Mouse (Mus musculus) frontal cortex, postnatal 25 days (tissue): Measurements from ENCODE around the gene Senp3.
A peak's percentile ranks its signal among the peaks of the same experiment; 100 is the strongest.
"Not testable (repeated sequence)": the region's sequence is repeated elsewhere in the genome, so short reads cannot be mapped to it uniquely, and the experiment has no call there.

Experiments
- DNase-seq, 2 experiments: peaks; one replicate each; pipeline ENCODE4 v3.0.0; 2022; ENCODE audit warnings: low spot score in 2 of 2

Gene Senp3

GRCm38 (mm10) chr11:69654760-69655159 is 27.1 kb downstream of the Senp3 start:
- no peak for DNase-seq

DNA sequence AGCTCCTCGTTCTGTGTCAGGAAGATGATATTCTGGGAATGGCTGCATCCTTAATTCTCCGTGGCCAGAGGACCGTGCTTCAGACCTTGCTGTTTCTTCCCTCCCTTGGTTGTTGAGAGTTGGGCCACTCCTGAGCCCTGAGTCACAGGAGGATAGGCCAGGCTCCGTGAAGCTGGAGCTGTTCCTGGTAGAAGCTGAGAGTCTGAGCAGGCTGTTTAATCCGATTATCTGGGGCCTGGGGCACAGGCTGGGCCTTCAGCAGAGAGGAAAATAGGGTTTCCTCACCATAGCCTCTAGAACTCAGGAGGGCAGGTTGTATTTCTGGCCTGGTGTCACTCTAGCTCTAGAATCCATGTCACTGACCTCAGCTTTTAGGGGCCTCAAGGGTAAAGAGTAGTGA is 28.5 kb downstream of the Senp3 start:
- no peak for DNase-seq

- DNase-seq = no peak
These were observed 36.0 kb downstream of the Senp3 start for GRCm38 (mm10) chr11:69645860-69646259.

GRCm38 (mm10) chr11:69635471-69635870 is 46.4 kb downstream of the Senp3 start:
- DNase-seq = no peak

- peak in 1 of 2 experiments; percentile 12 for DNase-seq
These were observed 48.6 kb downstream of the Senp3 start for GRCm38 (mm10) chr11:69633128-69633866.

- peak; percentile 99 to 100 for DNase-seq
These were observed 49.4 kb downstream of the Senp3 start, which contains the start of gene Fxr2 for GRCm38 (mm10) chr11:69632284-69633089. Gene Fxr2, plus strand, starts transcription at chr11:69632990.

GRCm38 (mm10) chr11:69629802-69630201 is 52.1 kb downstream of the Senp3 start:
- no peak for DNase-seq

DNA sequence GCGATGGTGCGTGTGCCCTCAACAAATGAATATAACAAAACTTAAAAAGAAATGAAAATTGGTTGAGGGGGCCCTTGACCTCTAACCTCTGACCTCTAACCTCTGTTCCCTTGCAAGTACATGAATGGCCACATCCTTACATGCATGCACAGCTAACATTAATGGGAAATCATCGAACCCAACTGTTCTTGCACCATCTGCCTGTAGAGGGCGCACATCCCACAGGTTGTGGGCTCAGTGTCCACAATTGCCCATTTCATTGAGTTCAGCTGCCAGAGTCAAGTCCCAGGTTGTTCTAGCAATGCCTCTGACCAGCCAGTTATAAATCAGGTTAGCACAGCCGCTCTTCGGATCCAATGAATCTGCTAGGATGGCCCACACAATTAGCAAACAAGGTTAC is 53.6 kb downstream of the Senp3 start:
- DNase-seq = peak; percentile 58 to 65

- DNase-seq = not testable (repeated sequence)
These were observed 57.5 kb downstream of the Senp3 start for GRCm38 (mm10) chr11:69624339-69624738.
